Mouse (Mus musculus): Measurements from ENCODE around the gene Mmgt2. TPM values are rescaled to one million over a fixed set of nuclear protein-coding genes. Genes with fewer than 3 reads are reported as not detected.
A peak's percentile ranks its signal among the peaks of the same experiment; 100 is the strongest.

Gene Mmgt2
- polyA plus RNA-seq, 1 experiment = 29.1 TPM

DNA sequence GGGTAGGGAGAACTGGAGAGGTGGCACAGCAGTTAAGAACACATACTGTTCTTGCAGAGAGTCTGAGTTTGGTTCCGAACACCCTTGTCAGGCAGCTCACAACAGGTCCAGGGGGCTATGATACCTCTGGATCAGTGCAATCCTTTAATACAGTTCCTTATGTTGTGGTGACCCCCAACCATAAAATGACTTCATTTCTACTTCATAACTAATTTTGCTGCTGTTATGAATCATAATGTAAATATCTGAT is 40.6 kb upstream of the Mmgt2 start:
- Histone ChIP-seq H3K4me3 (ENCODE audit: insufficient read depth, poor library complexity, severe bottlenecking) (no peak overlapping the region), H3K79me3 (ENCODE audit: low read depth) (peaks cover 23% of the 10 kb centered on the region), H3K79me2 (ENCODE audit: control insufficient read depth, insufficient read depth) (peaks cover 32% of the 10 kb centered on the region), H3ac (ENCODE audit: control insufficient read depth, insufficient read length, low read depth) (no peak overlapping the region), H3K36me3 (ENCODE audit: control insufficient read depth, insufficient read depth) (peaks cover 62% of the 10 kb centered on the region), H3K27me3 (ENCODE audit: control insufficient read depth, insufficient read depth, insufficient read length) (no peaks in the 10 kb centered on the region)
- TF ChIP-seq MYOG (IDR thresholded peaks at IDR 0.05; ENCODE audit: control insufficient read depth, extremely low read depth, insufficient read length) (no peak), CTCF (IDR thresholded peaks at IDR 0.05; ENCODE audit: control insufficient read depth, insufficient read depth, insufficient read length) (no peak), MAX (IDR thresholded peaks at IDR 0.05) (no peak), FOSL1 (IDR thresholded peaks at IDR 0.05; ENCODE audit: insufficient read depth, low read length, poor library complexity, severe bottlenecking) (no peak), USF1 (IDR thresholded peaks at IDR 0.05; ENCODE audit: low read depth) (no peak), MYOD1 (IDR thresholded peaks at IDR 0.05; ENCODE audit: control insufficient read depth, insufficient read length, low read depth) (no peak), CEBPB (IDR thresholded peaks at IDR 0.05; ENCODE audit: low read depth) (no peak)

DNA sequence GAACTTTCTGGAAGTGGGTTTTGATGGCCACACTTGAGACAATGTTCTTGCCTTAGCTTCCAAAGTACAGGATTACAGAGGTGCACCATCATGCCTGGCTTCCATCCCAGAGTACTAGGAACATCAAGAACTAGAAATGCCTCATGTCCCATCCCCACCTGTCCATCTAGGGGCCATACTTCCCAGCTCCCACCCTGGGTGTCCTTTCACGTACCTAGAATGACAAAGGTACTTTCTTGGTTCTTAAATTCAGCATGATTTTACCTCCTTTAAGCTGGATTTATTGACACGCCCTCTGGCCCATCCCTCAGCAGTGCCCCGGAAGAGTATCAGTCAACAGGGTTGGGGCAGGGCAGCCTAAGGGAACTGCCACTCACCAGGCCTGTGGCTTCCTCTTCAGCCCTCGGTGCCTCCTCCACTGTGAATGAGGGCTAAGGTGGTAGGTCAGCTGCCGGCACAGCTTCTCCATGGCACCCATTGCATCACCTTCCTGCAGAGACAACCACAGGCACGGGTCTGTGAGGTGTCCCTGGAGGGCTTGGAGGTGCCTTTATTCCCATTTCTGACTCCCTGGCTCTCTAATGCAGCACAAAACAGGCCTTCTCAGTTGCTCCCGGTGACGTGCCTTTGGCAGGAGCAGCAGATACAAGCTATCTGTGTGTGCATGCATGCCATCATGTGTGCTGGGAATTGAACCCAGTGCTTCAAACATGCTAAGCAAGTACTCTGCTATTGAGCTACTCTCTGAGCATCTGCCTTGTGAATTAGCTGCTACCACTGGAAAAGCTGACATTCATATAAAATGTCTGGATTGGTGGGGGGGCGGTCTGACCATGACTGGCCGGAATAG is 39.4 kb upstream of the Mmgt2 start:
- no peak overlapping the region for H3ac ChIP-seq (ENCODE audit: control insufficient read depth, insufficient read length, low read depth)
- H3K79me3 ChIP-seq (ENCODE audit: low read depth) = peaks cover 11% of the 10 kb centered on the region
- no peak for TF ChIP-seq MAX (IDR thresholded peaks at IDR 0.05)
- no peak for TF ChIP-seq MYOD1 (IDR thresholded peaks at IDR 0.05; ENCODE audit: control insufficient read depth, insufficient read length, low read depth)
- TF ChIP-seq MYOG (IDR thresholded peaks at IDR 0.05; ENCODE audit: control insufficient read depth, extremely low read depth, insufficient read length) = no peak
- TF ChIP-seq CTCF (IDR thresholded peaks at IDR 0.05; ENCODE audit: control insufficient read depth, insufficient read depth, insufficient read length) = no peak
- TF ChIP-seq FOSL1 (IDR thresholded peaks at IDR 0.05; ENCODE audit: insufficient read depth, low read length, poor library complexity, severe bottlenecking) = no peak
- TF ChIP-seq CEBPB (IDR thresholded peaks at IDR 0.05; ENCODE audit: low read depth) = no peak
- peaks cover 51% of the 10 kb centered on the region for H3K36me3 ChIP-seq (ENCODE audit: control insufficient read depth, insufficient read depth)
- H3K4me3 ChIP-seq (ENCODE audit: insufficient read depth, poor library complexity, severe bottlenecking) = no peak overlapping the region
- peaks cover 20% of the 10 kb centered on the region for H3K79me2 ChIP-seq (ENCODE audit: control insufficient read depth, insufficient read depth)
- no peaks in the 10 kb centered on the region for H3K27me3 ChIP-seq (ENCODE audit: control insufficient read depth, insufficient read depth, insufficient read length)

DNA sequence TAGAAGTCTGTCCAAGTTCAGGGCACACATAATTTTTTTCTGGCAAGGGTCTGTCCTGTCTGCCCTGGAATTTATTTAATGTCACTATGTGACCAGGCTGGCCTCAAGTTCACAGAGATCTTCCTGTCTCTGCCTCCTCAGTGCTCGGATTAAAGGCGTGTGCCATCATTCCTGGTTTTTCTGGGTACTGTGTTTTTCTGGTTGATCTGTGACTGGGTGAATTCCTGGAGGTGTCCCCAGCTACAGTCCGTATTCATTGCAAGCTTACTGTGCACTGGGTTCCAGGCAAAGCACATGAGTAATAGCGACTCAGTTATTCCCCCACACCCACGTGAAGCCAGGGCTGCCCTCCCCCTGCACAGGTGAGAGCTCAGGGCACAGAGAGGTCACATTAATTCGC is 38.2 kb upstream of the Mmgt2 start:
- no peaks in the 10 kb centered on the region for H3K27me3 ChIP-seq (ENCODE audit: control insufficient read depth, insufficient read depth, insufficient read length)
- H3K79me2 ChIP-seq (ENCODE audit: control insufficient read depth, insufficient read depth) = peaks cover 8% of the 10 kb centered on the region
- H3ac ChIP-seq (ENCODE audit: control insufficient read depth, insufficient read length, low read depth) = no peak overlapping the region
- no peak for TF ChIP-seq CEBPB (IDR thresholded peaks at IDR 0.05; ENCODE audit: low read depth)
- no peak for TF ChIP-seq CTCF (IDR thresholded peaks at IDR 0.05; ENCODE audit: control insufficient read depth, insufficient read depth, insufficient read length)
- TF ChIP-seq MYOG (IDR thresholded peaks at IDR 0.05; ENCODE audit: control insufficient read depth, extremely low read depth, insufficient read length) = no peak
- TF ChIP-seq USF1 (IDR thresholded peaks at IDR 0.05; ENCODE audit: low read depth) = no peak
- no peak for TF ChIP-seq FOSL1 (IDR thresholded peaks at IDR 0.05; ENCODE audit: insufficient read depth, low read length, poor library complexity, severe bottlenecking)
- H3K36me3 ChIP-seq (ENCODE audit: control insufficient read depth, insufficient read depth) = peaks cover 38% of the 10 kb centered on the region
- no peak overlapping the region for H3K4me3 ChIP-seq (ENCODE audit: insufficient read depth, poor library complexity, severe bottlenecking)
- no peaks in the 10 kb centered on the region for H3K79me3 ChIP-seq (ENCODE audit: low read depth)

DNA sequence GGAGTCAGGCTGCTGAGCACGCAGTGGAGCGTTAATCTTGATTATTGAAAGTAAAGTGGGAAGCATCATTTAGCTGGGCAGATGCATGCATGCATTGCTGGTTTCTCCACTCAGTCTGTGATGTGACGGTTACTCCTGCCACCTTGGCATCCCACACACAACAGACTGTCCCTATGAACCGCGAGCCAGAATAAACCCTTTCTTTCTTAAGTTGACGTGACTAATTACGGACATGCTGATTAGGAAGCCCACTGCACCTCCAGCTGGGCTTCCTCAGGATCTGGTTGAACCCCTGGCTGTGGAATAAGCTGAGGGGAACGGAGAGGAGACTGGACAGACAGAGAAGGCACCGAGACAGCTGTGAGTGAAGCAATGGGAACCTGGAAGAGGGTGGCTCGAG is 35.9 kb upstream of the Mmgt2 start:
- Histone ChIP-seq H3K79me2 (ENCODE audit: control insufficient read depth, insufficient read depth) (no peaks in the 10 kb centered on the region), H3K4me3 (ENCODE audit: insufficient read depth, poor library complexity, severe bottlenecking) (no peak overlapping the region), H3K27me3 (ENCODE audit: control insufficient read depth, insufficient read depth, insufficient read length) (no peaks in the 10 kb centered on the region), H3K79me3 (ENCODE audit: low read depth) (no peaks in the 10 kb centered on the region), H3K36me3 (ENCODE audit: control insufficient read depth, insufficient read depth) (peaks cover 15% of the 10 kb centered on the region), H3ac (ENCODE audit: control insufficient read depth, insufficient read length, low read depth) (no peak overlapping the region)
- TF ChIP-seq MAX (IDR thresholded peaks at IDR 0.05) = no peak
- no peak for TF ChIP-seq CTCF (IDR thresholded peaks at IDR 0.05; ENCODE audit: control insufficient read depth, insufficient read depth, insufficient read length)
- TF ChIP-seq MYOG (IDR thresholded peaks at IDR 0.05; ENCODE audit: control insufficient read depth, extremely low read depth, insufficient read length) = no peak
- TF ChIP-seq CEBPB (IDR thresholded peaks at IDR 0.05; ENCODE audit: low read depth) = no peak
- TF ChIP-seq FOSL1 (IDR thresholded peaks at IDR 0.05; ENCODE audit: insufficient read depth, low read length, poor library complexity, severe bottlenecking) = no peak

DNA sequence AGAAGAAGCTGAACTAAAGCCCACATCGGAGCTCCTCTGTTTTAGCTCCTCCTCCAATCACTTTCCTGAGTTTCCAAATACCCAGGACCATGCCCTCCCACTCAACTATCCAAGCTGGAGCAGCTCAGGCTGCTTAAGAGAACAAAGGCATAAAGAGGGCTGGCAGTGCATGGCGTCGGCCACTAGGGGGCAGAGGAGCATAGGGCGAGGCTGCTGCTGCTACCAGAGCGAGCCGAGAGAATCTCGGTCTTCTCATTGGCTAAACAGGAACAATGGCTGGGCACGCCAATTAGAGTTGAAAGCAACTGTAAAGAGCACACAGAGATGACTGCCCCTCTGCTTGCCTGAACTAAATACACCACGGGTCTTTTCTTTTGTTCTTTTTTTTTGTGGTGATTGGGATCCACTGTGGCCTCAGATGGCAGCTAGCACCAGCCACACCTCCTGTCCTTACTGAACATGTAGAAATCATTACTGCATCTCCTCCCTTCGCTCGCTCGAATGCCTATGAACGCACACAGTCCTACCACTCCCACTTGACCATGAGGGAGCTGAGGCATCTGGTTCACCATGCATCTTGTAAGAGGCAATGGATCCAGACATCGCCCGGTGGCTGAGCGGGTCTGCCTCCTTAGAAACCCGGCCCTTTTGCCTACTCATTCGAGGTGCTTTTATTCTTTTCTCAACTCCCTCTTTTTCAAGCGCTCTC is 34.7 kb upstream of the Mmgt2 start:
- Histone ChIP-seq H3ac (ENCODE audit: control insufficient read depth, insufficient read length, low read depth) (no peak overlapping the region), H3K79me3 (ENCODE audit: low read depth) (no peaks in the 10 kb centered on the region), H3K79me2 (ENCODE audit: control insufficient read depth, insufficient read depth) (no peaks in the 10 kb centered on the region), H3K27me3 (ENCODE audit: control insufficient read depth, insufficient read depth, insufficient read length) (no peaks in the 10 kb centered on the region), H3K36me3 (ENCODE audit: control insufficient read depth, insufficient read depth) (peaks cover 3% of the 10 kb centered on the region), H3K4me3 (ENCODE audit: insufficient read depth, poor library complexity, severe bottlenecking) (no peak overlapping the region)
- TF ChIP-seq CTCF (IDR thresholded peaks at IDR 0.05; ENCODE audit: control insufficient read depth, insufficient read depth, insufficient read length) = peak; percentile 97
- TF ChIP-seq FOSL1 (IDR thresholded peaks at IDR 0.05; ENCODE audit: insufficient read depth, low read length, poor library complexity, severe bottlenecking) = no peak

All from C2C12 (cell line).